Mouse (Mus musculus): ENCODE data around the gene Ramp3. TPM values are rescaled to one million over a fixed set of nuclear protein-coding genes. Genes with fewer than 3 reads are reported as not detected.

Ramp3 gene
- total and polyA plus RNA-seq, 3 experiments = 6.0 to 7.6 (median 7.6) TPM

DNA sequence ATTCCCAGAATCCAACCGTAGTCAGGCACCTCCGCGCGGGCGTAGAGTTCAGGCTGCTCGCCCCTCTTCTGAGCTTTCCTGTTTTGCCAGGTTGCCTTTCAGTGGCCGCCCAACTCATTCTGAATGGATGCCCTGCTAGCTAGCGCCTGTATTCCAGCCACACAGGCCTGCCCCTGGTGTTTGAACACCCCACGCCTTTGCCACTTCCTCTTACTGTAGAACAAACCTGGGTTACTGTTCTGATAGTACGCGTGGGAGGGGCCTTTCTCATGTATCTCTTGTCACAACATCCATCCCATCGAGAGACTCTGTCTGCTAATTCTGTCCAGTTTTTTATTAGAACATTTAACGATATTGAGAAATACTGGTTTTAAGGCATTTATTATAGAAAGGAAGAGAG lies 48.5 kb downstream of the Ramp3 start:
- Histone ChIP-seq H3K36me3 (ENCODE audit: control insufficient read depth, insufficient read depth, low read length) (no peaks in the 10 kb centered on the region), H3K27me3 (ENCODE audit: control insufficient read depth, insufficient read depth, low read length) (no peaks in the 10 kb centered on the region), H3K9ac (ENCODE audit: low read depth, low read length) (no peak overlapping the region), H3K4me3 (no peak overlapping the region), H3K4me1 (ENCODE audit: control insufficient read depth, insufficient read depth, low read length) (no peaks in the 10 kb centered on the region), H3K79me2 (replicated peaks; ENCODE audit: control insufficient read depth, insufficient read depth, low read length) (no peaks in the 10 kb centered on the region), H3K27ac (no peak overlapping the region)
- TF ChIP-seq CTCF (IDR thresholded peaks at IDR 0.05) = no peak
- TF ChIP-seq EP300 (IDR thresholded peaks at IDR 0.05; ENCODE audit: insufficient read depth, low read depth, low read length) = no peak
- no peak for TF ChIP-seq POLR2A (IDR thresholded peaks at IDR 0.05; ENCODE audit: insufficient read depth, low read depth, low read length)
- 92% methylated on average over 13 of the region's 13 CpGs for whole genome bisulfite sequencing
- DNase-seq = no peak
- intact Hi-C loops (cut with DNase I) = no loop called here

GRCm38 (mm10) chr11:6708437-6708836 lies 50.1 kb downstream of the Ramp3 start:
- DNase-seq = no peak
- TF ChIP-seq EP300 (IDR thresholded peaks at IDR 0.05; ENCODE audit: insufficient read depth, low read depth, low read length) (no peak), CTCF (IDR thresholded peaks at IDR 0.05) (peak; percentile 50)
- 92% methylated on average over 7 of the region's 7 CpGs for WGBS
- H3K4me1 ChIP-seq (ENCODE audit: control insufficient read depth, insufficient read depth, low read length) = no peaks in the 10 kb centered on the region
- H3K27ac ChIP-seq = no peak overlapping the region
- no peaks in the 10 kb centered on the region for H3K27me3 ChIP-seq (ENCODE audit: control insufficient read depth, insufficient read depth, low read length)
- no peak overlapping the region for H3K9ac ChIP-seq (ENCODE audit: low read depth, low read length)
- H3K79me2 ChIP-seq (replicated peaks; ENCODE audit: control insufficient read depth, insufficient read depth, low read length) = no peaks in the 10 kb centered on the region
- intact Hi-C loops (cut with DNase I) = loop anchor here (1.0 kb wide), 1 partner anchor 53 kb away; no protein-coding TSS in a partner anchor
- no peaks in the 10 kb centered on the region for H3K36me3 ChIP-seq (ENCODE audit: control insufficient read depth, insufficient read depth, low read length)
- no peak overlapping the region for H3K4me3 ChIP-seq

DNA sequence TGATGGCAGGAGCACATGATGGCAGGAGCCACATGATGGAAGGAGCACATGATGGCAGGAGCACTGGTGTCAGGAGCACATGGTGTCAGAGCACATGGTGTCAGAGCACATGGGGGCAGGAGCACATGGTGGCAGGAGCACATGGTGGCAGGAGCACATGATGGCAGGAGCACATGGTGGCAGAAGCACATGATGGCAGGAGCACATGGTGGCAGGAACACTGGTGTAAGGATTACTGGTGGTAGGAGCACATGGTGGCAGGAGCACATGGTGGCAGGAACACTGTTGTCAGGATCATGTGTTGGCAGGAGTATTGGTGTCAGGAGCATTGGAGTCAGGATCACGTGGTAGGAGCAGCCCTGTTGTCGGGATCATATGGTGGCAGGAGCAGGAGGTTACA lies 52.1 kb downstream of the Ramp3 start:
- Histone ChIP-seq H3K79me2 (replicated peaks; ENCODE audit: control insufficient read depth, insufficient read depth, low read length) (no peaks in the 10 kb centered on the region), H3K27ac (no peak overlapping the region), H3K27me3 (ENCODE audit: control insufficient read depth, insufficient read depth, low read length) (no peaks in the 10 kb centered on the region), H3K9ac (ENCODE audit: low read depth, low read length) (no peak overlapping the region), H3K36me3 (ENCODE audit: control insufficient read depth, insufficient read depth, low read length) (no peaks in the 10 kb centered on the region), H3K4me3 (no peak overlapping the region), H3K4me1 (ENCODE audit: control insufficient read depth, insufficient read depth, low read length) (no peaks in the 10 kb centered on the region)
- intact Hi-C loops (cut with DNase I) = no loop called here
- 68% methylated on average over 2 of the region's 2 CpGs for WGBS
- DNase-seq = no peak
- no peak for TF ChIP-seq CTCF (IDR thresholded peaks at IDR 0.05)

- no peak for TF ChIP-seq POLR2A (IDR thresholded peaks at IDR 0.05; ENCODE audit: insufficient read depth, low read depth, low read length)
- no peak for TF ChIP-seq CTCF (IDR thresholded peaks at IDR 0.05)
- TF ChIP-seq EP300 (IDR thresholded peaks at IDR 0.05; ENCODE audit: insufficient read depth, low read depth, low read length) = no peak
- intact Hi-C loops (cut with DNase I) = no loop called here
- Histone ChIP-seq H3K36me3 (ENCODE audit: control insufficient read depth, insufficient read depth, low read length) (no peaks in the 10 kb centered on the region), H3K9ac (ENCODE audit: low read depth, low read length) (no peak overlapping the region), H3K4me3 (no peak overlapping the region), H3K79me2 (replicated peaks; ENCODE audit: control insufficient read depth, insufficient read depth, low read length) (no peaks in the 10 kb centered on the region), H3K27me3 (ENCODE audit: control insufficient read depth, insufficient read depth, low read length) (no peaks in the 10 kb centered on the region), H3K27ac (no peak overlapping the region), H3K4me1 (ENCODE audit: control insufficient read depth, insufficient read depth, low read length) (no peaks in the 10 kb centered on the region)
- WGBS = 92% methylated on average over 5 of the region's 5 CpGs
- no peak for DNase-seq
Measured at GRCm38 (mm10) chr11:6720746-6721145, 62.4 kb downstream of the Ramp3 start.

- no peak overlapping the region for H3K9ac ChIP-seq (ENCODE audit: low read depth, low read length)
- WGBS = 88% methylated on average over 5 of the region's 5 CpGs
- intact Hi-C loops (cut with DNase I) = no loop called here
- no peaks in the 10 kb centered on the region for H3K79me2 ChIP-seq (replicated peaks; ENCODE audit: control insufficient read depth, insufficient read depth, low read length)
- H3K27ac ChIP-seq = no peak overlapping the region
- no peaks in the 10 kb centered on the region for H3K27me3 ChIP-seq (ENCODE audit: control insufficient read depth, insufficient read depth, low read length)
- H3K36me3 ChIP-seq (ENCODE audit: control insufficient read depth, insufficient read depth, low read length) = no peaks in the 10 kb centered on the region
- TF ChIP-seq POLR2A (IDR thresholded peaks at IDR 0.05; ENCODE audit: insufficient read depth, low read depth, low read length) = no peak
- TF ChIP-seq CTCF (IDR thresholded peaks at IDR 0.05) = no peak
- no peak for TF ChIP-seq EP300 (IDR thresholded peaks at IDR 0.05; ENCODE audit: insufficient read depth, low read depth, low read length)
- H3K4me3 ChIP-seq = no peak overlapping the region
- H3K4me1 ChIP-seq (ENCODE audit: control insufficient read depth, insufficient read depth, low read length) = no peaks in the 10 kb centered on the region
- DNase-seq = no peak
Measured at GRCm38 (mm10) chr11:6726921-6727320, 68.6 kb downstream of the Ramp3 start.

Other genes starting within 250 kb of the Ramp3 start
- 100 to 1,000 TPM; 304 to 328 TPM for gene Ppia, start 243.1 kb upstream of the Ramp3 start, total RNA-seq (2021)
- 298 and 449 TPM in 2 replicates for gene Ppia, start 243.1 kb upstream of the Ramp3 start, polyA plus RNA-seq (2012; rRNA removed)
- 10 to 100 TPM; 75.8 to 80.8 TPM for gene H2afv, start 214.1 kb upstream of the Ramp3 start, total RNA-seq (2021)
- gene H2afv, start 214.1 kb upstream of the Ramp3 start, polyA plus RNA-seq (2012; rRNA removed) = 46.3 and 59.2 TPM in 2 replicates
- 10 to 100 TPM; 28.0 to 31.5 TPM for gene Purb, start 182.6 kb upstream of the Ramp3 start, total RNA-seq (2021)
- gene Purb, start 182.6 kb upstream of the Ramp3 start, polyA plus RNA-seq (2012; rRNA removed) = 5.0 and 9.3 TPM in 2 replicates
- 1 to 10 TPM; 1.4 TPM for gene Myo1g, start 137.6 kb upstream of the Ramp3 start, total RNA-seq (2021)
- 4.1 and 7.2 TPM in 2 replicates for gene Myo1g, start 137.6 kb upstream of the Ramp3 start, polyA plus RNA-seq (2012; rRNA removed)
- gene Ccm2, start 111.6 kb upstream of the Ramp3 start, total RNA-seq (2021) = 10 to 100 TPM; 25.6 to 28.5 TPM
- gene Ccm2, start 111.6 kb upstream of the Ramp3 start, polyA plus RNA-seq (2012; rRNA removed) = 47.8 and 54.1 TPM in 2 replicates
- under 1 TPM; 0.23 to 0.52 TPM for gene Nacad, start 52.5 kb upstream of the Ramp3 start, total RNA-seq (2021)
- 0.67 and 1.4 TPM in 2 replicates for gene Nacad, start 52.5 kb upstream of the Ramp3 start, polyA plus RNA-seq (2012; rRNA removed)
- 10 to 100 TPM; 85.1 to 95.8 TPM for gene Tbrg4, start 32.5 kb upstream of the Ramp3 start, total RNA-seq (2021)
- 110 and 131 TPM in 2 replicates for gene Tbrg4, start 32.5 kb upstream of the Ramp3 start, polyA plus RNA-seq (2012; rRNA removed)
- not detected for gene Wap, start 19.9 kb upstream of the Ramp3 start, total RNA-seq (2021)
- not detected in 2 replicates for gene Wap, start 19.9 kb upstream of the Ramp3 start, polyA plus RNA-seq (2012; rRNA removed)
- not detected for gene Gm11983, start 179.1 kb downstream of the Ramp3 start, total RNA-seq (2021)
- not detected in 2 replicates for gene Gm11983, start 179.1 kb downstream of the Ramp3 start, polyA plus RNA-seq (2012; rRNA removed)

All from heart, adult 2 months (tissue).